Mouse (Mus musculus) neural tube, embryonic 13.5 days (tissue): ENCODE measurements at regions not wholly inside any gene's neighbourhood (a gene's known extent, or its start where the extent isn't known, plus 50 kb on each side); places are given as distances from the start of the nearest gene placed in this dataset.

Experiments used
- ATAC-seq: fragments of 200-750 bp; cut with Nextera tagmentation; 2 replicates; pipeline ENCODE4 v1.8.0; 2017; ENCODE audit warnings: low read depth, mild to moderate bottlenecking, moderate TSS enrichment, moderate library complexity
- H3K27ac ChIP-seq: fragments of 300-500 bp; sonication (generic); replicated peaks from 2 replicates; pipeline ENCODE4 v1.5.1; 2015; ENCODE audit warnings: moderate library complexity, mild to moderate bottlenecking, inconsistent platforms
- H3K27me3 ChIP-seq: fragments of 300-500 bp; sonication (generic); 2 replicates; pipeline ENCODE4 v1.6.1; 2015; ENCODE audit warnings: mild to moderate bottlenecking, inconsistent platforms
- H3K36me3 ChIP-seq: fragments of 300-500 bp; sonication (generic); 2 replicates; pipeline ENCODE4 v1.6.1; 2015; ENCODE audit warnings: mild to moderate bottlenecking, inconsistent platforms
- H3K4me1 ChIP-seq: fragments of 300-500 bp; sonication (generic); replicated peaks from 2 replicates; pipeline ENCODE4 v1.6.1; 2015; ENCODE audit warnings: inconsistent platforms
- H3K4me2 ChIP-seq: fragments of 300-500 bp; sonication (generic); 2 replicates; pipeline ENCODE4 v1.6.1; 2015; ENCODE audit warnings: inconsistent platforms, mild to moderate bottlenecking, moderate library complexity
- H3K4me3 ChIP-seq: fragments of 300-500 bp; sonication (generic); 2 replicates; pipeline ENCODE4 v1.5.1; 2015; ENCODE audit warnings: mild to moderate bottlenecking, inconsistent platforms
- H3K9ac ChIP-seq: fragments of 300-500 bp; sonication (generic); 2 replicates; pipeline ENCODE4 v1.6.1; 2015; ENCODE audit warnings: moderate library complexity, mild to moderate bottlenecking, inconsistent platforms
- H3K9me3 ChIP-seq: fragments of 300-500 bp; sonication (generic); 2 replicates; pipeline ENCODE4 v1.6.1; 2016; ENCODE audit warnings: inconsistent platforms
- WGBS: fragments of 180-500 bp; shearing (Covaris S2); methylation state at CpG from one replicate; pipeline ENCODE4 v1.1.7; 2015; 5-methylcytosine and 5-hydroxymethylcytosine counted together

- H3K9ac ChIP-seq, result no peak overlapping the region
- WGBS, result 94% methylated on average over 5 of the region's 5 CpGs
- no peak for ATAC-seq
- no peak overlapping the region for H3K4me3 ChIP-seq
- H3K9me3 ChIP-seq, result no peaks in the 10 kb centered on the region
- peaks cover 5% of the 10 kb centered on the region; the same call in 1 of the 2 replicates for H3K4me1 ChIP-seq
- no peaks in the 10 kb centered on the region for H3K36me3 ChIP-seq
- no peak overlapping the region for H3K4me2 ChIP-seq
- H3K27me3 ChIP-seq, result no peaks in the 10 kb centered on the region
- no peak overlapping the region for H3K27ac ChIP-seq
Observed at GRCm38 (mm10) chr15:7039119-7039518, 51.3 kb upstream of the Lifr start.

GRCm38 (mm10) chr15:7039825-7040224 is 50.6 kb upstream of the Lifr start:
- Histone ChIP-seq H3K27ac (no peak overlapping the region), H3K4me3 (no peak overlapping the region), H3K4me1 (peaks cover 5% of the 10 kb centered on the region; the same call in 1 of the 2 replicates), H3K36me3 (no peaks in the 10 kb centered on the region), H3K4me2 (no peak overlapping the region), H3K9me3 (no peaks in the 10 kb centered on the region), H3K9ac (no peak overlapping the region), H3K27me3 (no peaks in the 10 kb centered on the region)
- no peak for ATAC-seq
- 56% methylated on average over 4 of the region's 4 CpGs for whole genome bisulfite sequencing
